Mouse (Mus musculus): ENCODE data around the gene Fndc7.

GRCm38 (mm10) chr3:108844521-108844920 lies 45.3 kb downstream of the Fndc7 start:
- TF ChIP-seq CTCF (IDR thresholded peaks at IDR 0.05; ENCODE audit: extremely low read depth, insufficient read depth, low read length): no peak
- TF ChIP-seq POLR2A (IDR thresholded peaks at IDR 0.05; ENCODE audit: extremely low read depth, insufficient read depth, low read length): no peak

Measured in cortical plate, adult 2 months (tissue).